Mouse (Mus musculus) regulatory T cell (primary cell): ENCODE measurements around the gene Snrnp35.
"Not testable (repeated sequence)": the region's sequence is repeated elsewhere in the genome, so short reads cannot be mapped to it uniquely, and the experiment has no call there.

Source experiments
- in situ Hi-C: fragments of 300-600 bp; cut with MboI, MseI; formaldehyde crosslinking; loops from one replicate; pipeline ENCODE4 v1.15.1; 2025; ENCODE audit warnings: high pct_unique_total_duplicates

Gene Snrnp35

GRCm38 (mm10) chr5:124500037-124500436, 17.1 kb downstream of the Snrnp35 start:
- in situ Hi-C loops: not testable (repeated sequence)

DNA sequence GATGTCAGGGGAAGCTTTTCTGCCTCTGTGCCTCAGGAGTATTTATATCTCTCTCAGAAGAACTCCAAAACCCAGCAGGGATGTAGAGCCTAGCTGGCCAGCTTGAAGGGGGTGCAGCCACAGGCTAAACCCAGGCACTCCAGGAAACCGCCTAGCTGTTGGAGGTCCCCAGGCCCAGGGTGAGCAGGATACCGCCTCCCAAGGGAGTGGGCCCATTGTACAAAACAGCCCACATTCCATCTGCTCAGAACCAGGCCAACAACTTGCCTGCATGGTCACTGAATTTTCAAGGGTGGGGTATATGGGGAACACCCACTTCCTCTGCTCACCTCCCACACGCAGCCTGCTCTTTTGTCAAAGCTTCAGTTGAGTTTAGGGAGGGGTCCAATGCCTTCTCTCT, 17.6 kb downstream of the Snrnp35 start:
- in situ Hi-C loops: no loop called here

DNA sequence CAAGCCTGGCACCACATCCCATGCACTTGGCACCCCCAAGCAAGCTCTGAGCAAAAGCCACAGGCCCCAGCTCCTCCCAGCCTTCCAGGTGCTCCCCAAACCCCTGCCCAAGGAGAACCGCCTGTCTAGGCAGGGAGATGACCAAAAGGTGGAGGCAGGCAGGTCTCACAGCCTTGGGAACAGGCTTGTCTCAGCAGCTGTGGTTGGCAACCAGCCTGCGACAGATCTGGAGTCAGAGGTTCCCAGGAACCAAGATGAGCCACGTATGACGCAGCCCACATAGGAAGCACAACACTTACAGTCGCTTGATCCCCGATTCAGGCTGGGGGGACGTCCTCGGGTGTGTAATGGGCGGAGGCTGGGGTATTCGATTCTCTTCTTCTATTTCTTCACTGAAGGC, 18.6 kb downstream of the Snrnp35 start:
- in situ Hi-C loops: no loop called here

DNA sequence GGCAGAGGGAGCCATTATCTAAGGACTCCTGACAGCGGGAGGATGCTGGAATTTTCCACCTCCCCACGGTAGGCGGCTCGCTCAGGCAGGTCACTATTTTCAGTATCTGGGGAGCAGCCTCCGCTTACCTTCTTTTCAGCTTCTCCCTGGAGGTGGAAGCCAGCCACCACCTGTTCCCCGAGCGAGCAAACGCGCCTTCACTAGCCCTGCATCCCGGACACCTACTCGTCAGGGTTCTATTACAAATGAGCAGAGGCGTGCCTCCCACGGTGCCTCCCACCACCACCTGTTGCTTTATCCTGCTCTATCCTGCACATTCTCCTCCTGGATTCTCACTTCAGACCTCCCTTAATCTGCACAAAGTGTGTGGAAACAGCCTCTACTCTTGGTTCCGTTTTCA, 20.8 kb downstream of the Snrnp35 start:
- in situ Hi-C loops: no loop called here

DNA sequence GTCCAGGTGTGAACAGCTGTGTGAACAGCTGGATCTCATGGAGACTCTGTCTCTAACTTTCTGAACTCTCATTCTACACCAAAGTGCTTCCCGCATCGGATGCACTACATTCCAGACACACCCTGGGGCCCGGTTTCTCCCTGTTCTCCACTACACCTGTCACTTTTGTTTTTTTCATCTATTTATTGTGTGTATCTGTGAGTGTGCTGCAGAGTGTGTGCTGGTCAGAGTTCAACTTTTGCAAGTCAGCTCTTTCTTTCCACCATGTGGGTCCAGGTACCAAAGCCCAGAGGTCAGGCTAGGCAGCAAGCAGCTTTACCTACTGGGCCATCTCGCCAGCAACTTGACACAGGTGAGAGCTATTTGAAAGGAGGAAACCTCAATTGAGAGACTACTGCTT, 22.3 kb downstream of the Snrnp35 start:
- in situ Hi-C loops: no loop called here

- in situ Hi-C loops: no loop called here
Observed at GRCm38 (mm10) chr5:124506731-124507359, 23.9 kb downstream of the Snrnp35 start.

DNA sequence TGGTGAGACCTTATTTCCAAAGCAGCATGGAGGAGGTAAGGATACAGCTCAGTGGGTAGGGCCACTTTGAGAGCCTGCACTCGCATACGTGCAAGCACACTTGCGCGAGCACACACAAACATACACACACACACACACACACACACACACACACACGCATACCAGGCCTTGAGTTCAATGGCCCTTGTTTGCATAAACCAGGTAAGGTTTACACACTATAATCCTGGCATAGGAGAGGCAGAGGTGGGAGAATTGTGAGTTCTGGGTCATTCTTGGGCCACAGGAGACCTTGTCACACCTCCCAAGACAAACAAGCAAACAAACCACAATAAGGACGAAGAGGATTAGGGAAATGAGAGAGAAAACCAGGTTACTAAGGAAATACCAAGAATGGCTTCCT, 26.3 kb downstream of the Snrnp35 start:
- in situ Hi-C loops: no loop called here

DNA sequence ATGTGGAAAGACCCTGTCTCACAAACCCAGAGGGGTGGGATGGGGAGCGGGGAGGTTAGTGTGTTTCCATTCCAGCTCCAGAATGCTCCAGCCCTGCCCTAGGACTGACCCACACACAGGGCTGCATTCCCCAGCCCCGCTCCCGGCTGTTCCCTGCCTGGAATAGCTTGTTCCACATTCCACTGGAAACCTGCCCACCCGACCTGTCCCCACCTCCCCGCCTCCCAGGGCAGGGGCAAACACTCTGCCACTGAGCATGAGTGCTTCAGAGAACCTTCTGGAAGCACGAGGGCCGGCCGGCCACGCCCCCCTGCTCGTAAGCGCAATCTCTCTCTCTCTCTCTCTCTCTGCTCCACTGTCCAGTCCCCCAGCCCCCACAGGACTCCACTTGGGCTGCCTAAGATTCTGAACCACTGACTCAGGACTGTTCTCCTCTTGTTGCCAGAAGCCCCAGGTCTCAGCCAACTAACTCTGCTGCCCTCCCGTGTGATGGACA, 26.9 kb downstream of the Snrnp35 start:
- in situ Hi-C loops: loop anchor here (10.0 kb wide), 1 partner anchor 205 kb away; no protein-coding TSS in a partner anchor

- in situ Hi-C loops: loop anchor here (10.0 kb wide), 1 partner anchor 204 kb away; no protein-coding TSS in a partner anchor
Observed at GRCm38 (mm10) chr5:124510536-124511050, 27.7 kb downstream of the Snrnp35 start.

- in situ Hi-C loops: loop anchor here (10.0 kb wide), 1 partner anchor 199 kb away; no protein-coding TSS in a partner anchor
Observed at GRCm38 (mm10) chr5:124515789-124516188, 32.9 kb downstream of the Snrnp35 start.

DNA sequence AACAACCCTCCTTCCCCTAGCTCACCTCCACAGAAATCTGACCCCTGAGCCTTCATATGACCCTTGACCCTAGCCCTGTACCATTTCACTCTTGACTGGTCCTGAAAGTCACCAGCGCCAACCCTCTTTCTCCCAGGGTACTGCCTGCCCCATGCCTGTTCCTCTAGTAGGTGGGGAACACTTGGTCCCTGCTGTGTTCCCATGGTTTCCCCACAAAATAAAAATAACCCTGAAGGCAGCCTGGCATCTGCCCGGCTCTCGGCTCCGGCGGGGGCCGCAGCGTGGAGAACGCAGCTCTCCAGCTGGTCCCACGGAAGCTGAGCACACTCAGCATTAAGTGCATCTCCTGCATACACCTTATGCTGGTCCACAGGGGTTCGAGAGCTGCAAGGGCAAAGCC, 35.7 kb downstream of the Snrnp35 start:
- in situ Hi-C loops: loop anchor here (10.0 kb wide), 1 partner anchor 196 kb away; no protein-coding TSS in a partner anchor

GRCm38 (mm10) chr5:124521588-124521987, 38.7 kb downstream of the Snrnp35 start:
- in situ Hi-C loops: no loop called here

GRCm38 (mm10) chr5:124523032-124523431, 40.1 kb downstream of the Snrnp35 start:
- in situ Hi-C loops: no loop called here

GRCm38 (mm10) chr5:124524943-124525342, 42.0 kb downstream of the Snrnp35 start:
- in situ Hi-C loops: no loop called here

GRCm38 (mm10) chr5:124528351-124528750, 45.4 kb downstream of the Snrnp35 start:
- in situ Hi-C loops: no loop called here

DNA sequence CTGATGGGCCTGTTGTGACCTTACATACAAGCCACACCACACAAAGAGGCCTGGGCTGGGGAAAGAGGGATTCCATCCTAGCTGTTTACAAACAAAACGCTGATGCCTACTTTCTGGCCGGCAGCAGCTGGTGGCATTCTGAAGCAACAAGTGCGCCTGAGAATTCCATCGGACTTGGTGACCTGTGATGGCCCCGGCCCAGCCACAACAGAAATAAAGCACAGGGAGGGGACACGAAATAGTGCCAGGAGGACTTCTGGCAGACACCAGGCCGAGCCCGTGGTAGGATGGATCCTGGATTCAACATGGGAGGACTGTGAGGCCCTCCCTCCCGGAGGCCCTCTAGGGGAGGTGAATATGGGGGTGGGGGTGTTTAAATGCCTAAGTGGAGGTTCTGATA, 45.9 kb downstream of the Snrnp35 start:
- in situ Hi-C loops: no loop called here

DNA sequence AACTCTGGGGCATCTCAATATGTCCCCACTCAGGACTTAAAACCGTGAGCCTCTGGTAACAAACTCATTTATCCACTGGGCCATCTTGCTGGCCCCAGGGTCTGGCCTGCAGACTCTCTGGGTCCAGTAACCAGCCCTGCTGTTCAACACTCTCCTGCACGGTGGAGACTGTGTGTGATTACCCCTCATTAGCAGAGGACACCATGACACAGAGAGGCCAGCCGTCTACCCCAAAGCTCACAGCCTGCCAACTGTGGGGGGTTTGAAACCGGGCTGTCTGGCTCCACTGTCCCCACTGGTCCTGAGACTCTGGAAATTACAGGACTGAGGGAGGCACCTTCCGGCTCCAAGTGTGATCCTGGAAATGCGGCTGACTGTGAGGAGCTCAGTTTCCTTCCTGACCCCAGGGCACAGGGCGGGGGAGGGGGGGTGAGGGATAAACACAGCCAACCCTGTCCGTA, 46.3 kb downstream of the Snrnp35 start:
- in situ Hi-C loops: no loop called here

GRCm38 (mm10) chr5:124529697-124530096, 46.8 kb downstream of the Snrnp35 start:
- in situ Hi-C loops: loop anchor here (5.0 kb wide), 2 partner anchors 42 to 92 kb away; partner anchors contain the start of gene Kmt5a

GRCm38 (mm10) chr5:124530655-124531582, 48.0 kb downstream of the Snrnp35 start, which contains the start of gene Rilpl1:
Gene Rilpl1, minus strand, starts transcription at chr5:124531391.
- in situ Hi-C loops: loop anchor here (5.0 kb wide), 2 partner anchors 44 to 94 kb away; partner anchors contain the start of gene Kmt5a

DNA sequence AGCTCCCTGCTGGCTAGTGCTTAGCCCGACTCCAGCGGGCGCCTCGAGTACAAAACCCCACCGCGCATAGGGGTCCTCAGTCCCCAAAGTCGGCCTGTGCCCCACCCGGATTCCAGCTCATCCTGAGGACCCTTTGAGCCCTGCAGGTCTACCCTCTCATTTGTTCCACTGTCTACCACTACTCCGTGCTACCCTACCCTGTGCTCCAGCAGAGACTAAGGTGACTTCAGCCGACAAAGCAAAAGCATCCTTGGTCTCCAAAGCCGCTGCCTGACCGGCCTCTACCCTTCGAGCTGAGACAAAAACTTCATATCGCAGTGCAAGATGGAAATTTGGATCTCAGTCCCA, 48.6 kb downstream of the Snrnp35 start:
- in situ Hi-C loops: loop anchor here (5.0 kb wide), 2 partner anchors 44 to 94 kb away; partner anchors contain the start of gene Kmt5a

- in situ Hi-C loops: loop anchor here (5.0 kb wide), 2 partner anchors 45 to 95 kb away; partner anchors contain the start of gene Kmt5a
Observed at GRCm38 (mm10) chr5:124532451-124532850, 49.5 kb downstream of the Snrnp35 start.

GRCm38 (mm10) chr5:124535016-124535415, 52.1 kb downstream of the Snrnp35 start:
- in situ Hi-C loops: no loop called here
